Comparison of ENCODE assay signal across 8 mouse cellular contexts in genomic region chr8:121909663-121910062, GRCm38 (mm10). TPM values are rescaled to one million over a fixed set of nuclear protein-coding genes. Genes with fewer than 3 reads are reported as not detected.
A peak's percentile ranks its signal among the peaks of the same experiment; 100 is the strongest.
DNase-seq lines count a peak whose midpoint lies in the region; ATAC-seq lines count a peak whose summit lies in the region.

No protein-coding gene starts in this region.

- peaks cover 21% of the 10 kb centered on the region for H3K27me3 ChIP-seq in midbrain, embryonic 10.5 days (ENCODE audit: low read depth, poor library complexity, severe bottlenecking)
- H3K27me3 ChIP-seq in midbrain, embryonic 13.5 days, result peaks cover 16% of the 10 kb centered on the region
- no peaks in the 10 kb centered on the region for H3K27me3 ChIP-seq in liver, embryonic 11.5 days (replicated peaks; ENCODE audit: control insufficient read depth, insufficient read depth, low read length)

- H3K27ac ChIP-seq in midbrain, embryonic 10.5 days (replicated peaks), result no peak overlapping the region
- H3K27ac ChIP-seq in midbrain, embryonic 13.5 days, result no peak overlapping the region
- H3K27ac ChIP-seq in liver, embryonic 11.5 days (ENCODE audit: low read depth, low read length), result no peak overlapping the region

- no peak for ATAC-seq in midbrain, embryonic 13.5 days
- ATAC-seq in inflammation-experienced regulatory T-cells, adult 6 months, result peak; percentile 8
- ATAC-seq in liver, embryonic 11.5 days (replicated peaks; ENCODE audit: low FRiP score), result no peak
- ATAC-seq in erythroid progenitor cell, adult 5-6 weeks (replicated peaks; ENCODE audit: low FRiP score, poor library complexity, severe bottlenecking), result no peak

- WGBS in midbrain, embryonic 10.5 days, result 6% methylated on average over 6 of the region's 6 CpGs
- 10% methylated on average over 6 of the region's 6 CpGs for WGBS in midbrain, embryonic 13.5 days
- WGBS in liver, embryonic 11.5 days, result 3% methylated on average over 6 of the region's 6 CpGs

- no peak overlapping the region for H3K9ac ChIP-seq in midbrain, embryonic 13.5 days (replicated peaks)
- no peak overlapping the region for H3K9ac ChIP-seq in liver, embryonic 11.5 days (ENCODE audit: low read depth, low read length)

- no peaks in the 10 kb centered on the region for H3K9me3 ChIP-seq in midbrain, embryonic 10.5 days (replicated peaks)
- H3K9me3 ChIP-seq in midbrain, embryonic 13.5 days, result no peaks in the 10 kb centered on the region
- H3K9me3 ChIP-seq in liver, embryonic 11.5 days (ENCODE audit: control insufficient read depth, low read length), result no peaks in the 10 kb centered on the region

- peaks cover 62% of the 10 kb centered on the region for H3K4me1 ChIP-seq in midbrain, embryonic 10.5 days
- H3K4me1 ChIP-seq in midbrain, embryonic 13.5 days (replicated peaks), result peaks cover 31% of the 10 kb centered on the region
- H3K4me1 ChIP-seq in liver, embryonic 11.5 days (replicated peaks; ENCODE audit: control insufficient read depth, insufficient read depth, low read length), result peaks cover 34% of the 10 kb centered on the region

- no peak overlapping the region for H3K4me3 ChIP-seq in midbrain, embryonic 10.5 days
- H3K4me3 ChIP-seq in midbrain, embryonic 13.5 days (replicated peaks), result no peak overlapping the region
- no peak overlapping the region for H3K4me3 ChIP-seq in liver, embryonic 11.5 days (ENCODE audit: low read depth, low read length)

- peak; percentile 65 for DNase-seq in midbrain, embryonic 10.5 days (ENCODE audit: low spot score)
- DNase-seq in adrenal gland, adult (ENCODE audit: inconsistent age in 2 of 2, low spot score in 1 of 2), result peak; percentile 72 to 92
- DNase-seq in embryo, embryonic 9.5 days (ENCODE audit: extremely low spot score), result peak; percentile 75
- DNase-seq in liver, embryonic 11.5 days (ENCODE audit: low spot score), result peak; percentile 59
- peak; percentile 84 to 86 for DNase-seq in right cerebral cortex, adult 2 months (ENCODE audit: low spot score in 2 of 2)

- H3K4me2 ChIP-seq in midbrain, embryonic 13.5 days (replicated peaks), result no peak overlapping the region
- peak overlapping the region; percentile 81 for H3K4me2 ChIP-seq in liver, embryonic 11.5 days

- H3K36me3 ChIP-seq in midbrain, embryonic 10.5 days, result no peaks in the 10 kb centered on the region
- no peaks in the 10 kb centered on the region for H3K36me3 ChIP-seq in midbrain, embryonic 13.5 days
- no peaks in the 10 kb centered on the region for H3K36me3 ChIP-seq in liver, embryonic 11.5 days (ENCODE audit: control insufficient read depth, insufficient read depth, low read length)

RNA-seq across cellular contexts. Expression of gene Slc7a5, which starts 2.2 kb away (rescaled TPM):
- polyA plus RNA-seq in midbrain, embryonic 10.5 days (2016; fragmentation: Nextera tagmentation; extraction: Ambion mirVana), result 29.3 and 32.7 TPM in 2 replicates
- polyA plus RNA-seq in midbrain, embryonic 13.5 days (2015; fragmentation: Nextera tagmentation; extraction: Ambion mirVana), result 34.2 and 37.3 TPM in 2 replicates
- polyA plus RNA-seq in inflammation-experienced regulatory T-cells, adult 6 months (2017; shearing (Covaris generic)), result 1 to 10 TPM; 2.5 to 4.4 (median 2.6) TPM
- polyA plus RNA-seq in liver, embryonic 11.5 days (2014; fragmentation: Nextera tagmentation; extraction: Ambion mirVana), result 58.2 and 61.5 TPM in 2 replicates
- 204 and 216 TPM in 2 replicates for total RNA-seq in erythroid progenitor cell, adult 5-6 weeks (2015; ENCODE audit: low replicate concordance)
- 167 and 189 TPM in 2 replicates for total RNA-seq in erythroid progenitor cell, adult 5-6 weeks (2017; ENCODE audit: low replicate concordance)

RNA-seq across cellular contexts. Expression of gene Car5a, which starts 35.0 kb away (rescaled TPM):
- polyA plus RNA-seq in midbrain, embryonic 10.5 days (2016; fragmentation: Nextera tagmentation; extraction: Ambion mirVana), result 0.27 and 0.30 TPM in 2 replicates
- 0.12 and 0.53 TPM in 2 replicates for polyA plus RNA-seq in midbrain, embryonic 13.5 days (2015; fragmentation: Nextera tagmentation; extraction: Ambion mirVana)
- not detected for polyA plus RNA-seq in inflammation-experienced regulatory T-cells, adult 6 months (2017; shearing (Covaris generic))
- polyA plus RNA-seq in liver, embryonic 11.5 days (2014; fragmentation: Nextera tagmentation; extraction: Ambion mirVana), result 0.55 and 0.66 TPM in 2 replicates
- total RNA-seq in erythroid progenitor cell, adult 5-6 weeks (2015; ENCODE audit: low replicate concordance), result not detected in 2 replicates
- total RNA-seq in erythroid progenitor cell, adult 5-6 weeks (2017; ENCODE audit: low replicate concordance), result not detected in 2 replicates

RNA-seq across cellular contexts. Expression of gene Banp, which starts 39.9 kb away (rescaled TPM):
- polyA plus RNA-seq in midbrain, embryonic 10.5 days (2016; fragmentation: Nextera tagmentation; extraction: Ambion mirVana), result 53.2 and 64.6 TPM in 2 replicates
- 59.0 and 62.4 TPM in 2 replicates for polyA plus RNA-seq in midbrain, embryonic 13.5 days (2015; fragmentation: Nextera tagmentation; extraction: Ambion mirVana)
- 10 to 100 TPM; 35.0 to 37.5 (median 36.2) TPM for polyA plus RNA-seq in inflammation-experienced regulatory T-cells, adult 6 months (2017; shearing (Covaris generic))
- polyA plus RNA-seq in liver, embryonic 11.5 days (2014; fragmentation: Nextera tagmentation; extraction: Ambion mirVana), result 40.2 and 47.4 TPM in 2 replicates
- total RNA-seq in erythroid progenitor cell, adult 5-6 weeks (2015; ENCODE audit: low replicate concordance), result 16.3 and 41.1 TPM in 2 replicates
- 42.2 and 94.6 TPM in 2 replicates for total RNA-seq in erythroid progenitor cell, adult 5-6 weeks (2017; ENCODE audit: low replicate concordance)
